Mouse (Mus musculus) urinary bladder, postnatal 25 days (tissue): ENCODE results near the gene Tmem102.

ENCODE experiments used
- DNase-seq: peaks from one replicate; pipeline ENCODE4 v3.0.0; 2022; ENCODE audit warnings: low spot score

The Tmem102 gene

GRCm38 (mm10) chr11:69787306-69787705 is 18.1 kb downstream of the Tmem102 start:
- DNase-seq = no peak

GRCm38 (mm10) chr11:69784793-69785272 is 20.6 kb downstream of the Tmem102 start:
- DNase-seq = peak; percentile 34

GRCm38 (mm10) chr11:69781828-69782227 is 23.6 kb downstream of the Tmem102 start:
- no peak for DNase-seq

- DNase-seq = no peak
Observed at GRCm38 (mm10) chr11:69778985-69779384, 26.4 kb downstream of the Tmem102 start.

GRCm38 (mm10) chr11:69778258-69778982 is 27.0 kb downstream of the Tmem102 start:
- no peak for DNase-seq

- no peak for DNase-seq
Observed at GRCm38 (mm10) chr11:69777504-69778257, 27.7 kb downstream of the Tmem102 start.

- DNase-seq = no peak
Observed at GRCm38 (mm10) chr11:69776488-69776887, 28.9 kb downstream of the Tmem102 start.

GRCm38 (mm10) chr11:69775716-69776115 is 29.7 kb downstream of the Tmem102 start:
- DNase-seq = no peak

GRCm38 (mm10) chr11:69774961-69775360 is 30.5 kb downstream of the Tmem102 start:
- DNase-seq = no peak

GRCm38 (mm10) chr11:69767625-69767909 is 37.9 kb downstream of the Tmem102 start:
- DNase-seq = no peak

GRCm38 (mm10) chr11:69766872-69767624 is 38.4 kb downstream of the Tmem102 start:
- DNase-seq = no peak

- DNase-seq = peak; percentile 68
Observed at GRCm38 (mm10) chr11:69766126-69766609, 39.3 kb downstream of the Tmem102 start.

GRCm38 (mm10) chr11:69765221-69766125 is 40.0 kb downstream of the Tmem102 start, which contains the start of gene Zbtb4:
TSS of gene Zbtb4 (plus strand) at chr11:69765912.
- peak; percentile 36 for DNase-seq

- DNase-seq = no peak
Observed at GRCm38 (mm10) chr11:69763551-69763950, 41.9 kb downstream of the Tmem102 start.

GRCm38 (mm10) chr11:69761868-69762267 is 43.6 kb downstream of the Tmem102 start, which contains the start of gene Slc35g3:
TSS of gene Slc35g3 (minus strand) at chr11:69761968.
- DNase-seq = no peak

- DNase-seq = no peak
Observed at GRCm38 (mm10) chr11:69760901-69761200, 44.6 kb downstream of the Tmem102 start.

- DNase-seq = no peak
Observed at GRCm38 (mm10) chr11:69760160-69760900, 45.1 kb downstream of the Tmem102 start.

GRCm38 (mm10) chr11:69758971-69759721 is 46.3 kb downstream of the Tmem102 start:
- DNase-seq = peak; percentile 70

GRCm38 (mm10) chr11:69758478-69758970 is 46.9 kb downstream of the Tmem102 start, which contains the start of gene Polr2a:
TSS of gene Polr2a (minus strand) at chr11:69758637.
- peak; percentile 98 for DNase-seq

GRCm38 (mm10) chr11:69758090-69758456 is 47.4 kb downstream of the Tmem102 start:
- DNase-seq = peak; percentile 98
